Mouse (Mus musculus) limb, embryonic 11.5 days (tissue): ENCODE data around the gene Shank3. TPM values are rescaled to one million over a fixed set of nuclear protein-coding genes. Genes with fewer than 3 reads are reported as not detected.

Experiments
- ATAC-seq: fragments of 200-750 bp; cut with Nextera tagmentation; 2 replicates; pipeline ENCODE4 v1.8.0; 2017; ENCODE audit warnings: low read depth; ENCODE audit not compliant: insufficient number of reproducible peaks, low FRiP score, low TSS enrichment
- DNase-seq: peaks from one replicate; pipeline ENCODE4 v3.0.0-alpha.2; 2015; ENCODE audit warnings: low spot score
- H3K27ac ChIP-seq: fragments of 300-500 bp; sonication (generic); replicated peaks from 2 replicates; pipeline ENCODE4 v1.5.1; 2014; ENCODE audit warnings: low read depth, mild to moderate bottlenecking, low read length
- H3K27me3 ChIP-seq: fragments of 300-500 bp; sonication (generic); 2 replicates; pipeline ENCODE4 v1.6.1; 2014; ENCODE audit warnings: mild to moderate bottlenecking, low read length, mixed read lengths; ENCODE audit not compliant: control insufficient read depth, insufficient read depth
- H3K36me3 ChIP-seq: fragments of 300-500 bp; sonication (generic); 2 replicates; pipeline ENCODE4 v1.6.1; 2014; ENCODE audit warnings: mild to moderate bottlenecking, low read length, moderate library complexity, mixed read lengths; ENCODE audit not compliant: control insufficient read depth, insufficient read depth
- H3K4me1 ChIP-seq: fragments of 300-500 bp; sonication (generic); 2 replicates; pipeline ENCODE4 v1.6.1; 2014; ENCODE audit warnings: low read length, mixed read lengths; ENCODE audit not compliant: control insufficient read depth, insufficient read depth
- H3K4me2 ChIP-seq: fragments of 300-500 bp; sonication (generic); 2 replicates; pipeline ENCODE4 v1.6.1; 2014; ENCODE audit warnings: low read depth, mild to moderate bottlenecking, moderate library complexity; ENCODE audit not compliant: severe bottlenecking
- H3K4me3 ChIP-seq: fragments of 300-500 bp; sonication (generic); 2 replicates; pipeline ENCODE4 v1.5.1; 2014; ENCODE audit warnings: low read depth, low read length
- H3K9ac ChIP-seq: fragments of 300-500 bp; sonication (generic); 2 replicates; pipeline ENCODE4 v1.6.1; 2014; ENCODE audit warnings: mild to moderate bottlenecking, low read length
- H3K9me3 ChIP-seq: fragments of 300-500 bp; sonication (generic); 2 replicates; pipeline ENCODE4 v1.6.1; 2016; ENCODE audit warnings: low read length; ENCODE audit not compliant: control insufficient read depth
- WGBS: fragments of 180-500 bp; shearing (Covaris S2); extraction: QIAGEN DNeasy Blood & Tissue Kit; methylation state at CpG from one replicate; pipeline ENCODE4 v1.1.7; 2014; 5-methylcytosine and 5-hydroxymethylcytosine counted together
- polyA plus RNA-seq: library from polyadenylated mRNA; unstranded; fragments of >200 nt; fragmentation: Nextera tagmentation; extraction: Ambion mirVana; gene quantifications from 2 replicates; pipeline ENCODE4 v1.2.1, GENCODE M21; 2014

The Shank3 gene
- polyA plus RNA-seq, 1 experiment from 2014 or later: 1.9 TPM

- Histone ChIP-seq H3K4me3 (peak overlapping the region; percentile 75), H3K9me3 (no peaks in the 10 kb centered on the region), H3K36me3 (no peaks in the 10 kb centered on the region), H3K27me3 (peaks cover 18% of the 10 kb centered on the region), H3K27ac (no peak overlapping the region), H3K4me1 (peaks cover 10% of the 10 kb centered on the region), H3K4me2 (peak overlapping the region; percentile 73), H3K9ac (peak overlapping the region; percentile 85)
- DNase-seq: peak; percentile 70
- peak; percentile 72 for ATAC-seq
- WGBS: 1% methylated on average over 35 of the region's 35 CpGs
Observed at GRCm38 (mm10) chr15:89500221-89500791, 883 bp downstream of the Shank3 start.

- H3K27me3 ChIP-seq: peaks cover 16% of the 10 kb centered on the region
- ATAC-seq: no peak
Observed at GRCm38 (mm10) chr15:89501321-89501720, 1.9 kb downstream of the Shank3 start.

DNA sequence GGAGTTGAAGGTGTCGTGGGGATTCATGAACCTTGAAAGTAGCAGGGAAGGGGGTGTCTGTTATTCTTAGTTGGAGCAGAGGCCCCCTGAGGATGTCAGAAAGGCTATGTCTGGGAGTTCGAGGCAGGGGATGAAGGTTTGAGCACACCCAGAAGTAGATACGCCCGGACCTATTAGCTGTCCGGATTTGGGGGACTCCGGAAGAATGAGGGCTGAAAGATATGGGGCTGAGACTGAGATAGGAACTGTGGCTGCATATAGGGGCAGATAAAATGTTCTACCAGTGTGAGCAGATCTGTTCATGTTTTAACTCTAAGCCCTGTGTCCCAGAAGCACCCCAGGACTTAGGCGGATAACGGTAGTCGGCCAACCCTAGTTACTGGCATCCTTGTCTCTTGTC is 5.4 kb downstream of the Shank3 start:
- WGBS: 98% methylated on average over 9 of the region's 9 CpGs
- no peak for DNase-seq
- Histone ChIP-seq H3K27me3 (0 out of 2 replicates have a peak, but pooled peaks cover 2% of the 10 kb centered on the region), H3K4me1 (0 out of 2 replicates have a peak, but pooled peaks cover 2% of the 10 kb centered on the region), H3K4me3 (no peak overlapping the region), H3K27ac (no peak overlapping the region), H3K4me2 (no peak overlapping the region), H3K9ac (no peak overlapping the region), H3K9me3 (no peaks in the 10 kb centered on the region), H3K36me3 (no peaks in the 10 kb centered on the region; the same call in 1 of the 2 replicates)
- ATAC-seq: no peak

More at GRCm38 (mm10) chr15:89501321-89501720, 1.9 kb downstream of the Shank3 start:
- H3K4me3 ChIP-seq: no peak overlapping the region
- H3K27ac ChIP-seq: no peak overlapping the region
- H3K4me1 ChIP-seq: peaks cover 10% of the 10 kb centered on the region
- no peaks in the 10 kb centered on the region for H3K36me3 ChIP-seq
- H3K4me2 ChIP-seq: no peak overlapping the region
- WGBS: 91% methylated on average over 3 of the region's 3 CpGs
- no peak overlapping the region for H3K9ac ChIP-seq
- DNase-seq: no peak
- H3K9me3 ChIP-seq: no peaks in the 10 kb centered on the region

GRCm38 (mm10) chr15:89507751-89508150 is 8.3 kb downstream of the Shank3 start:
- H3K4me3 ChIP-seq: no peak overlapping the region

GRCm38 (mm10) chr15:89512679-89513078 is 13.3 kb downstream of the Shank3 start:
- no peak overlapping the region for H3K27ac ChIP-seq
- H3K27me3 ChIP-seq: no peaks in the 10 kb centered on the region
- no peak overlapping the region for H3K9ac ChIP-seq
- H3K36me3 ChIP-seq: no peaks in the 10 kb centered on the region
- no peak overlapping the region for H3K4me3 ChIP-seq
- H3K4me2 ChIP-seq: no peak overlapping the region
- DNase-seq: no peak
- 81% methylated on average over 4 of the region's 4 CpGs for WGBS
- no peak for ATAC-seq
- no peaks in the 10 kb centered on the region for H3K9me3 ChIP-seq
- H3K4me1 ChIP-seq: no peaks in the 10 kb centered on the region

More at GRCm38 (mm10) chr15:89507751-89508150, 8.3 kb downstream of the Shank3 start:
- Histone ChIP-seq H3K9ac (no peak overlapping the region), H3K36me3 (no peaks in the 10 kb centered on the region; the same call in 1 of the 2 replicates), H3K27ac (no peak overlapping the region), H3K4me1 (no peaks in the 10 kb centered on the region), H3K9me3 (no peaks in the 10 kb centered on the region), H3K4me2 (no peak overlapping the region), H3K27me3 (no peaks in the 10 kb centered on the region)
- DNase-seq: no peak
- 89% methylated on average over 8 of the region's 8 CpGs for WGBS
- ATAC-seq: no peak

GRCm38 (mm10) chr15:89521951-89522350 is 22.5 kb downstream of the Shank3 start:
- no peak overlapping the region for H3K4me2 ChIP-seq
- H3K4me3 ChIP-seq: no peak overlapping the region
- 0 out of 2 replicates have a peak, but pooled peaks cover 4% of the 10 kb centered on the region for H3K4me1 ChIP-seq
- no peaks in the 10 kb centered on the region for H3K9me3 ChIP-seq
- ATAC-seq: no peak
- no peak overlapping the region for H3K27ac ChIP-seq
- no peaks in the 10 kb centered on the region for H3K36me3 ChIP-seq
- DNase-seq: no peak
- 0 out of 2 replicates have a peak overlapping the region, but pooled peaks have one; percentile 3 for H3K9ac ChIP-seq
- H3K27me3 ChIP-seq: peaks cover 20% of the 10 kb centered on the region
- 64% methylated on average over 7 of the region's 7 CpGs for WGBS

- Histone ChIP-seq H3K4me1 (0 out of 2 replicates have a peak, but pooled peaks cover 4% of the 10 kb centered on the region), H3K9me3 (no peaks in the 10 kb centered on the region), H3K27me3 (peaks cover 20% of the 10 kb centered on the region), H3K9ac (no peak overlapping the region), H3K4me2 (no peak overlapping the region; the same call in 1 of the 2 replicates), H3K36me3 (no peaks in the 10 kb centered on the region), H3K4me3 (peak overlapping the region; percentile 55; the same call in 1 of the 2 replicates), H3K27ac (no peak overlapping the region)
- WGBS: 85% methylated on average over 10 of the region's 10 CpGs
- DNase-seq (no peak), ATAC-seq (no peak)
Observed at GRCm38 (mm10) chr15:89522566-89523282, 23.3 kb downstream of the Shank3 start.

DNA sequence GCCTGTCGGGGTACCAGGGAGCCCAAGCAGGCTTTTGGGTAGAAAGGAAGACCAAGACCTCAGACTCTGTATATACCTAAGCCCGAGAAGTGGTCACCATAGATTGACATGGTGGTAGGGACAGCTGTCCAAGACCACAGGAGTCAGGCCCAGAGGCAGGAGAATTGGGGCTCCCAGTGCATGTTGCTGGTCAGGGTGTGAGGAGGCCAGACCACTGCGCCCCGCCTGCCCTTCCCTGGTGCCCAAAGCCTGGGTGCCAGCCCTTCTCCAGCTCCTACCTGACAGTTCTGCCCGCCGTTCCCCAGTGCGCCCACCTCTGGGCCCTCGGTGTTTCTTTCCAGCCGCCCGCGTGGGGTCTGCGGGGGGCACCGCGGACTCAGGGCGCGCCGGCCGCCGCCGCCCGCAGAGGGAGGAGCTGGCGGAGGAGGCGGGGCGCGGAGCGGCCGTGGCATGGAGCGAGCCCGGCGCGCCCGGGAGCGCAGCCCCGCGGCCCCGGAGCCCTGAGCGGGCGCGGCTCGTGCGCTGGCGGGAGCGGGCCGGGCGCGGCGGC is 23.9 kb downstream of the Shank3 start:
- Histone ChIP-seq H3K36me3 (no peaks in the 10 kb centered on the region), H3K9me3 (no peaks in the 10 kb centered on the region), H3K4me3 (peak overlapping the region; percentile 55), H3K9ac (peak overlapping the region; percentile 45), H3K4me2 (peak overlapping the region; percentile 98), H3K27ac (no peak overlapping the region), H3K4me1 (0 out of 2 replicates have a peak, but pooled peaks cover 4% of the 10 kb centered on the region), H3K27me3 (peaks cover 20% of the 10 kb centered on the region)
- DNase-seq (peak; percentile 41), ATAC-seq (0 out of 2 replicates have a peak, but pooled peaks have one; percentile 22)
- 8% methylated on average over 22 of the region's 47 CpGs for WGBS
